Mouse (Mus musculus) MEL (cell line): ENCODE results near the gene Slc44a1. TPM values are rescaled to one million over a fixed set of nuclear protein-coding genes. Genes with fewer than 3 reads are reported as not detected.

Source experiments
- DNase-seq: peaks from one replicate; pipeline ENCODE4 v3.0.0; 2011; ENCODE audit warnings: low read depth, low spot score
- H3K27ac ChIP-seq: 2 replicates; pipeline ENCODE4 v1.5.1; 2012; ENCODE audit warnings: low read depth, mild to moderate bottlenecking, control low read depth, low read length, moderate library complexity; ENCODE audit not compliant: control insufficient read depth
- H3K27me3 ChIP-seq, 2 experiments: fragments of 150-350 bp in 1 of 2; sonication (generic) in 1 of 2; 2 replicates each; pipeline ENCODE4 v1.6.1; 2012; ENCODE audit warnings: low read length in 2 of 2, mild to moderate bottlenecking in 2 of 2, improper control_type of control experiment in 1 of 2, moderate library complexity in 1 of 2; ENCODE audit not compliant: insufficient read depth in 2 of 2, control insufficient read depth in 1 of 2
- H3K36me3 ChIP-seq, 2 experiments: 2 replicates each; pipeline ENCODE4 v1.6.1; 2012 to 2014; ENCODE audit warnings: low read length in 2 of 2, improper control_type of control experiment in 1 of 2, inconsistent platforms in 1 of 2, mild to moderate bottlenecking in 1 of 2; ENCODE audit not compliant: insufficient read depth in 2 of 2, control insufficient read depth in 1 of 2
- H3K4me1 ChIP-seq, 2 experiments: fragments of 150-350 bp in 1 of 2; sonication (generic) in 1 of 2; 2 replicates each; pipeline ENCODE4 v1.6.1; 2012; ENCODE audit warnings: low read length in 2 of 2, improper control_type of control experiment in 1 of 2, mild to moderate bottlenecking in 1 of 2; ENCODE audit not compliant: insufficient read depth in 2 of 2, control insufficient read depth in 1 of 2
- H3K4me3 ChIP-seq, 2 experiments: fragments of 150-350 bp in 1 of 2; sonication (generic) in 1 of 2; 2 replicates each; pipeline ENCODE4 v1.5.1; 2012; ENCODE audit warnings: low read depth in 2 of 2, low read length in 2 of 2, mild to moderate bottlenecking in 2 of 2, moderate library complexity in 2 of 2, control low read depth in 1 of 2, improper control_type of control experiment in 1 of 2; ENCODE audit not compliant: control insufficient read depth in 1 of 2, insufficient read depth in 1 of 2
- H3K79me2 ChIP-seq: 2 replicates; pipeline ENCODE4 v1.6.1; 2012; ENCODE audit warnings: mild to moderate bottlenecking, low read length, moderate library complexity; ENCODE audit not compliant: control insufficient read depth, poor library complexity, insufficient read depth
- H3K9ac ChIP-seq: 2 replicates; pipeline ENCODE4 v1.6.1; 2012; ENCODE audit warnings: low read depth, mild to moderate bottlenecking, control low read depth, low read length, moderate library complexity; ENCODE audit not compliant: control insufficient read depth, poor library complexity, severe bottlenecking
- H3K9me3 ChIP-seq: fragments of 150-350 bp; sonication (generic); replicated peaks from 2 replicates; pipeline ENCODE4 v1.6.1; 2012; ENCODE audit warnings: mild to moderate bottlenecking, low read length, improper control_type of control experiment, moderate library complexity; ENCODE audit not compliant: insufficient read depth
- BHLHE40 ChIP-seq: IDR thresholded peaks from 2 replicates; pipeline ENCODE4 v1.6.1; 2012; ENCODE audit warnings: low read depth, mild to moderate bottlenecking, inconsistent platforms, low read length, improper control_type of control experiment, borderline replicate concordance
- CHD1 ChIP-seq: IDR thresholded peaks from 2 replicates; pipeline ENCODE4 v1.6.1; 2012; ENCODE audit warnings: low read depth, mild to moderate bottlenecking, inconsistent platforms, low read length, improper control_type of control experiment
- CHD2 ChIP-seq: IDR thresholded peaks from 2 replicates; pipeline ENCODE4 v1.6.1; 2011; ENCODE audit warnings: low read length, improper control_type of control experiment
- CTCF ChIP-seq, 3 experiments: IDR thresholded peaks in 2 of 3; conservative IDR thresholded peaks in 1 of 3; 2 replicates each; pipeline ENCODE4 v1.5.1; 2011 to 2012; ENCODE audit warnings: low read length in 3 of 3, low read depth in 2 of 3, mild to moderate bottlenecking in 2 of 3, improper control_type of control experiment in 1 of 3, inconsistent platforms in 1 of 3, mixed read lengths in 1 of 3, moderate library complexity in 1 of 3; ENCODE audit not compliant: control insufficient read depth in 1 of 3, insufficient read depth in 1 of 3, poor library complexity in 1 of 3, severe bottlenecking in 1 of 3
- EP300 ChIP-seq, 2 experiments: IDR thresholded peaks; 2 replicates each; pipeline ENCODE4 v1.6.1; 2011; ENCODE audit warnings: improper control_type of control experiment in 2 of 2, low read length in 2 of 2, low read depth in 1 of 2, mild to moderate bottlenecking in 1 of 2
- ETS1 ChIP-seq: IDR thresholded peaks from 2 replicates; pipeline ENCODE4 v1.6.1; 2012; ENCODE audit warnings: low read depth, mild to moderate bottlenecking, inconsistent platforms, low read length, improper control_type of control experiment, moderate library complexity
- GABPA ChIP-seq: IDR thresholded peaks from 2 replicates; pipeline ENCODE4 v1.6.1; 2012; ENCODE audit warnings: low read depth, mild to moderate bottlenecking, inconsistent platforms, low read length, improper control_type of control experiment, moderate library complexity
- GATA1 ChIP-seq: IDR thresholded peaks from 2 replicates; pipeline ENCODE4 v1.6.1; 2011; ENCODE audit warnings: low read depth, low read length, improper control_type of control experiment
- HCFC1 ChIP-seq: IDR thresholded peaks from 2 replicates; pipeline ENCODE4 v1.6.1; 2012; ENCODE audit warnings: low read depth, mild to moderate bottlenecking, inconsistent platforms, low read length, improper control_type of control experiment, moderate library complexity
- JUND ChIP-seq: IDR thresholded peaks from 2 replicates; pipeline ENCODE4 v1.6.1; 2011; ENCODE audit warnings: low read depth, mild to moderate bottlenecking, improper control_type of control experiment, low read length
- KAT2A ChIP-seq: conservative IDR thresholded peaks from 2 replicates; pipeline ENCODE4 v1.6.1; 2012; ENCODE audit warnings: low read depth, low read length, improper control_type of control experiment, inconsistent platforms
- MAFK ChIP-seq: IDR thresholded peaks from 2 replicates; pipeline ENCODE4 v1.6.1; 2011; ENCODE audit warnings: low read depth, mild to moderate bottlenecking, low read length, improper control_type of control experiment, borderline replicate concordance
- MAX ChIP-seq: IDR thresholded peaks from 2 replicates; pipeline ENCODE4 v1.6.1; 2011; ENCODE audit warnings: low read length, improper control_type of control experiment
- MAZ ChIP-seq: IDR thresholded peaks from 2 replicates; pipeline ENCODE4 v1.6.1; 2012; ENCODE audit warnings: low read depth, mild to moderate bottlenecking, inconsistent platforms, low read length, improper control_type of control experiment
- MEF2A ChIP-seq: IDR thresholded peaks from 2 replicates; pipeline ENCODE4 v1.6.1; 2014; ENCODE audit warnings: low read depth, mild to moderate bottlenecking, inconsistent platforms, low read length, improper control_type of control experiment; ENCODE audit not compliant: poor library complexity, insufficient replicate concordance, severe bottlenecking; ENCODE audit errors: extremely low read depth
- MXI1 ChIP-seq: IDR thresholded peaks from 2 replicates; pipeline ENCODE4 v1.6.1; 2011; ENCODE audit warnings: mild to moderate bottlenecking, low read depth, low read length, improper control_type of control experiment
- MYB ChIP-seq: IDR thresholded peaks from 2 replicates; pipeline ENCODE4 v1.6.1; 2011; ENCODE audit warnings: mild to moderate bottlenecking, low read depth, low read length, improper control_type of control experiment
- MYC ChIP-seq: IDR thresholded peaks from 2 replicates; pipeline ENCODE4 v1.6.1; 2011; ENCODE audit warnings: low read depth, mild to moderate bottlenecking, low read length, improper control_type of control experiment, moderate library complexity
- NELFE ChIP-seq: IDR thresholded peaks from 2 replicates; pipeline ENCODE4 v1.6.1; 2011; ENCODE audit warnings: low read depth, low read length, improper control_type of control experiment
- NRF1 ChIP-seq: IDR thresholded peaks from 2 replicates; pipeline ENCODE4 v1.6.1; 2014; ENCODE audit warnings: low read depth, mild to moderate bottlenecking, inconsistent platforms, low read length, improper control_type of control experiment, moderate library complexity; ENCODE audit not compliant: poor library complexity, insufficient read depth, severe bottlenecking
- POLR2AphosphoS2 ChIP-seq: IDR thresholded peaks from 2 replicates; pipeline ENCODE4 v1.6.1; 2011; ENCODE audit warnings: low read length, improper control_type of control experiment
- POLR2AphosphoS5 ChIP-seq: IDR thresholded peaks from 2 replicates; pipeline ENCODE4 v1.6.1; 2012; ENCODE audit warnings: low read depth, borderline replicate concordance, mild to moderate bottlenecking, inconsistent platforms, low read length, moderate library complexity, mixed read lengths
- RAD21 ChIP-seq: IDR thresholded peaks from 2 replicates; pipeline ENCODE4 v1.6.1; 2011; ENCODE audit warnings: mild to moderate bottlenecking, low read depth, low read length, improper control_type of control experiment
- RCOR1 ChIP-seq: IDR thresholded peaks from 2 replicates; pipeline ENCODE4 v1.6.1; 2012; ENCODE audit warnings: low read depth, mild to moderate bottlenecking, inconsistent platforms, low read length, improper control_type of control experiment
- SIN3A ChIP-seq: IDR thresholded peaks from 2 replicates; pipeline ENCODE4 v1.6.1; 2012; ENCODE audit warnings: low read length, improper control_type of control experiment, inconsistent platforms
- TAL1 ChIP-seq: IDR thresholded peaks from 2 replicates; pipeline ENCODE4 v1.6.1; 2012; ENCODE audit warnings: mild to moderate bottlenecking, inconsistent platforms, low read length, moderate library complexity, mixed read lengths
- TBP ChIP-seq: IDR thresholded peaks from 2 replicates; pipeline ENCODE4 v1.8.0; 2011; ENCODE audit warnings: low read depth, low read length, improper control_type of control experiment
- TCF12 ChIP-seq: IDR thresholded peaks from 2 replicates; pipeline ENCODE4 v1.6.1; 2014; ENCODE audit warnings: low read depth, mild to moderate bottlenecking, inconsistent platforms, low read length, improper control_type of control experiment, moderate library complexity
- UBTF ChIP-seq: IDR thresholded peaks from 2 replicates; pipeline ENCODE4 v1.6.1; 2012; ENCODE audit warnings: low read depth, mild to moderate bottlenecking, inconsistent platforms, low read length, improper control_type of control experiment, moderate library complexity, borderline replicate concordance; ENCODE audit not compliant: insufficient read depth
- USF1 ChIP-seq: IDR thresholded peaks from 2 replicates; pipeline ENCODE4 v1.6.1; 2014; ENCODE audit warnings: low read depth, mild to moderate bottlenecking, inconsistent platforms, low read length, improper control_type of control experiment, moderate library complexity
- USF2 ChIP-seq, 2 experiments: IDR thresholded peaks; 2 replicates each; pipeline ENCODE4 v1.6.1; 2011 to 2012; ENCODE audit warnings: improper control_type of control experiment in 2 of 2, low read length in 2 of 2, borderline replicate concordance in 1 of 2, inconsistent platforms in 1 of 2, low read depth in 1 of 2, mild to moderate bottlenecking in 1 of 2; ENCODE audit not compliant: insufficient read depth in 1 of 2
- ZC3H11A ChIP-seq: IDR thresholded peaks from 2 replicates; pipeline ENCODE4 v1.6.1; 2012; ENCODE audit warnings: low read depth, mild to moderate bottlenecking, inconsistent platforms, low read length, improper control_type of control experiment
- ZKSCAN1 ChIP-seq: IDR thresholded peaks from 2 replicates; pipeline ENCODE4 v1.6.1; 2012; ENCODE audit warnings: low read depth, mild to moderate bottlenecking, inconsistent platforms, low read length, improper control_type of control experiment, moderate library complexity
- ZMIZ1 ChIP-seq: IDR thresholded peaks from 2 replicates; pipeline ENCODE4 v1.6.1; 2012; ENCODE audit warnings: low read depth, mild to moderate bottlenecking, inconsistent platforms, low read length, improper control_type of control experiment, moderate library complexity
- ZNF384 ChIP-seq: IDR thresholded peaks from 2 replicates; pipeline ENCODE4 v1.6.1; 2012; ENCODE audit warnings: low read depth, mild to moderate bottlenecking, inconsistent platforms, low read length, improper control_type of control experiment
- polyA plus RNA-seq, 2 experiments: library from polyadenylated mRNA; stranded (reverse) in 1 of 2; unstranded in 1 of 2; fragments of >175 nt in 1 of 2; fragments of >200 nt in 1 of 2; gene quantifications; 2 replicates each; pipeline versions ENCODE4 v1.2.1 to v1.2.4; 2012; ENCODE audit warnings: low replicate concordance in 2 of 2, low read depth in 1 of 2; ENCODE audit not compliant: insufficient read length in 2 of 2, insufficient read depth in 1 of 2, missing spikeins in 1 of 2
- total RNA-seq: library from RNA; depleted of rRNA; stranded (reverse); fragments of 300-350 nt; gene quantifications from 2 replicates; pipeline ENCODE4 v1.2.3, GENCODE M21; 2012

Gene Slc44a1
- total and polyA plus RNA-seq, 3 experiments = 9.6 to 10.6 TPM; not detected in 1

GRCm38 (mm10) chr4:53431585-53432234, 8.5 kb upstream of the Slc44a1 start:
- peak; percentile 89 for DNase-seq
- no peaks in the 10 kb centered on the region for H3K9me3 ChIP-seq
- TF ChIP-seq UBTF (no peak), CTCF (IDR thresholded peaks at IDR 0.05 in 2 of 3, conservative IDR thresholded peaks at IDR 0.05 in 1 of 3; ENCODE audit: control insufficient read depth in 1 of 3, insufficient read depth in 1 of 3, low read depth in 2 of 3, low read length in 3 of 3, poor library complexity in 1 of 3, severe bottlenecking in 1 of 3) (no peak), MYB (peak; percentile 89), GABPA (no peak), ZMIZ1 (no peak), TCF12 (peak; percentile 97), MXI1 (peak; percentile 75), BHLHE40 (peak; percentile 60; the same call in 1 of the 2 replicates), ETS1 (peak; percentile 94), TAL1 (peak; percentile 99), MYC (0 out of 2 replicates have a peak, but pooled peaks have one; percentile 60), ZC3H11A (no peak), RCOR1 (peak; percentile 83; the same call in 1 of the 2 replicates), HCFC1 (no peak), TBP (no peak), KAT2A (peak; percentile 38; the same call in 1 of the 2 replicates), POLR2AphosphoS5 (no peak), NRF1 (no peak), MAZ (no peak), MEF2A (no peak), CHD1 (no peak), EP300 (IDR thresholded peaks at IDR 0.05; ENCODE audit: low read depth in 1 of 2, low read length in 2 of 2) (peak; percentile 97 to 99), MAX (peak; percentile 64), JUND (0 out of 2 replicates have a peak, but pooled peaks have one; percentile 40), CHD2 (no peak; the same call in 1 of the 2 replicates), GATA1 (peak; percentile 94), SIN3A (peak; percentile 73), USF1 (peak; percentile 90), MAFK (no peak; the same call in 1 of the 2 replicates), ZNF384 (peak; percentile 53), ZKSCAN1 (no peak), USF2 (IDR thresholded peaks at IDR 0.05; ENCODE audit: borderline replicate concordance in 1 of 2, insufficient read depth in 1 of 2, low read depth in 1 of 2, low read length in 2 of 2) (0 out of 4 replicates have a peak, but pooled peaks of 1 of the 2 experiments have one; percentile 40), POLR2AphosphoS2 (peak; percentile 63; the same call in 1 of the 2 replicates), RAD21 (no peak), NELFE (no peak)
- peaks cover 12 to 23% of the 10 kb centered on the region in 2 experiments for H3K4me1 ChIP-seq
- H3K9ac ChIP-seq = peak overlapping the region; percentile 10
- H3K27me3 ChIP-seq = no peaks in the 10 kb centered on the region
- H3K36me3 ChIP-seq = peaks cover 0 to 11% of the 10 kb centered on the region in 2 experiments; a peak in 2 of 4 replicates
- H3K4me3 ChIP-seq = no peak overlapping the region
- peak overlapping the region; percentile 68 for H3K27ac ChIP-seq
- H3K79me2 ChIP-seq = no peaks in the 10 kb centered on the region
